Mouse (Mus musculus) embryonic facial prominence, embryonic 12.5 days (tissue): ENCODE measurements at regions not wholly inside any gene's neighbourhood (a gene's known extent, or its start where the extent isn't known, plus 50 kb on each side); places are given as distances from the start of the nearest gene placed in this dataset.

Source experiments
- ATAC-seq: fragments of 200-750 bp; cut with Nextera tagmentation; 2 replicates; pipeline ENCODE4 v1.8.0; 2017; ENCODE audit not compliant: insufficient number of reproducible peaks, insufficient read depth, low FRiP score, low TSS enrichment
- H3K27ac ChIP-seq: fragments of 300-500 bp; sonication (generic); 2 replicates; pipeline ENCODE4 v1.5.1; 2016; ENCODE audit warnings: mild to moderate bottlenecking
- H3K27me3 ChIP-seq: fragments of 300-500 bp; sonication (generic); 2 replicates; pipeline ENCODE4 v1.6.1; 2016; ENCODE audit warnings: mild to moderate bottlenecking, moderate library complexity
- H3K36me3 ChIP-seq: fragments of 300-500 bp; sonication (generic); 2 replicates; pipeline ENCODE4 v1.6.1; 2016; ENCODE audit warnings: mild to moderate bottlenecking
- H3K4me1 ChIP-seq: fragments of 300-500 bp; sonication (generic); 2 replicates; pipeline ENCODE4 v1.6.1; 2016
- H3K4me2 ChIP-seq: fragments of 300-500 bp; sonication (generic); replicated peaks from 2 replicates; pipeline ENCODE4 v1.6.1; 2016; ENCODE audit warnings: mild to moderate bottlenecking, moderate library complexity
- H3K4me3 ChIP-seq: fragments of 300-500 bp; sonication (generic); 2 replicates; pipeline ENCODE4 v1.5.1; 2016; ENCODE audit warnings: mild to moderate bottlenecking
- H3K9ac ChIP-seq: fragments of 300-500 bp; sonication (generic); 2 replicates; pipeline ENCODE4 v1.6.1; 2016; ENCODE audit warnings: mild to moderate bottlenecking, moderate library complexity
- H3K9me3 ChIP-seq: fragments of 300-500 bp; sonication (generic); 2 replicates; pipeline ENCODE4 v1.6.1; 2016; ENCODE audit warnings: mild to moderate bottlenecking, moderate library complexity
- WGBS: fragments of 180-500 bp; shearing (Covaris S2); methylation state at CpG from one replicate; pipeline ENCODE4 v1.1.7; 2016; 5-methylcytosine and 5-hydroxymethylcytosine counted together

GRCm38 (mm10) chr15:41154551-41155151 is 1020.5 kb downstream of the 9330182O14Rik start:
- Histone ChIP-seq H3K36me3 (no peaks in the 10 kb centered on the region), H3K27me3 (no peaks in the 10 kb centered on the region), H3K9ac (no peak overlapping the region), H3K27ac (no peak overlapping the region), H3K4me1 (0 out of 2 replicates have a peak, but pooled peaks cover 5% of the 10 kb centered on the region), H3K4me3 (peak overlapping the region; percentile 20), H3K4me2 (peak overlapping the region; percentile 50), H3K9me3 (no peaks in the 10 kb centered on the region)
- 24% methylated on average over 7 of the region's 7 CpGs for WGBS
- ATAC-seq: no peak

- Histone ChIP-seq H3K9me3 (no peaks in the 10 kb centered on the region), H3K4me1 (0 out of 2 replicates have a peak, but pooled peaks cover 5% of the 10 kb centered on the region), H3K9ac (no peak overlapping the region), H3K27me3 (no peaks in the 10 kb centered on the region), H3K27ac (no peak overlapping the region), H3K36me3 (no peaks in the 10 kb centered on the region), H3K4me3 (peak overlapping the region; percentile 20), H3K4me2 (peak overlapping the region; percentile 50)
- peak; percentile 72; the same call in 1 of the 2 replicates for ATAC-seq
- WGBS: 3% methylated on average over 16 of the region's 16 CpGs
Measured at GRCm38 (mm10) chr15:41155169-41155638, 1021.0 kb downstream of the 9330182O14Rik start.

- H3K27ac ChIP-seq: no peak overlapping the region
- H3K4me1 ChIP-seq: 0 out of 2 replicates have a peak, but pooled peaks cover 5% of the 10 kb centered on the region
- H3K4me3 ChIP-seq: no peak overlapping the region
- no peak overlapping the region for H3K9ac ChIP-seq
- ATAC-seq: no peak
- no peaks in the 10 kb centered on the region for H3K27me3 ChIP-seq
- no peaks in the 10 kb centered on the region for H3K9me3 ChIP-seq
- no peaks in the 10 kb centered on the region for H3K36me3 ChIP-seq
- no peak overlapping the region for H3K4me2 ChIP-seq
Measured at GRCm38 (mm10) chr15:41157802-41158201, 1023.6 kb downstream of the 9330182O14Rik start.

- no peak overlapping the region for H3K27ac ChIP-seq
- peak overlapping the region; percentile 17; the same call in 1 of the 2 replicates for H3K4me2 ChIP-seq
- no peak overlapping the region for H3K9ac ChIP-seq
- H3K36me3 ChIP-seq: no peaks in the 10 kb centered on the region
- H3K9me3 ChIP-seq: no peaks in the 10 kb centered on the region
- H3K4me1 ChIP-seq: no peaks in the 10 kb centered on the region
- no peak overlapping the region for H3K4me3 ChIP-seq
- no peaks in the 10 kb centered on the region for H3K27me3 ChIP-seq
- WGBS: 22% methylated on average over 8 of the region's 8 CpGs
- no peak for ATAC-seq
Measured at GRCm38 (mm10) chr15:41162268-41162667, 1028.1 kb downstream of the 9330182O14Rik start.

- H3K9ac ChIP-seq: no peak overlapping the region
- no peaks in the 10 kb centered on the region for H3K36me3 ChIP-seq
- 3% methylated on average over 8 of the region's 8 CpGs for WGBS
- no peak for ATAC-seq
- H3K4me1 ChIP-seq: no peaks in the 10 kb centered on the region
- no peak overlapping the region for H3K27ac ChIP-seq
- no peaks in the 10 kb centered on the region for H3K27me3 ChIP-seq
- H3K4me2 ChIP-seq: peak overlapping the region; percentile 17; the same call in 1 of the 2 replicates
- no peak overlapping the region for H3K4me3 ChIP-seq
- no peaks in the 10 kb centered on the region for H3K9me3 ChIP-seq
Measured at GRCm38 (mm10) chr15:41162793-41163192, 1028.6 kb downstream of the 9330182O14Rik start.

GRCm38 (mm10) chr15:41163643-41164358 is 1029.6 kb downstream of the 9330182O14Rik start:
- Histone ChIP-seq H3K9ac (no peak overlapping the region), H3K27ac (no peak overlapping the region), H3K9me3 (no peaks in the 10 kb centered on the region), H3K36me3 (no peaks in the 10 kb centered on the region), H3K27me3 (no peaks in the 10 kb centered on the region), H3K4me1 (no peaks in the 10 kb centered on the region), H3K4me2 (peak overlapping the region; percentile 33), H3K4me3 (peak overlapping the region; percentile 21; the same call in 1 of the 2 replicates)
- 18% methylated on average over 8 of the region's 8 CpGs for WGBS
- no peak for ATAC-seq

- Histone ChIP-seq H3K36me3 (no peaks in the 10 kb centered on the region), H3K9me3 (no peaks in the 10 kb centered on the region), H3K27ac (no peak overlapping the region), H3K4me1 (no peaks in the 10 kb centered on the region), H3K4me2 (no peak overlapping the region), H3K4me3 (no peak overlapping the region), H3K27me3 (no peaks in the 10 kb centered on the region), H3K9ac (no peak overlapping the region)
- 72% methylated on average over 3 of the region's 3 CpGs for WGBS
- no peak for ATAC-seq
Measured at GRCm38 (mm10) chr15:41165534-41165933, 1031.4 kb downstream of the 9330182O14Rik start.

- 76% methylated on average over 5 of the region's 5 CpGs for WGBS
- no peak overlapping the region for H3K9ac ChIP-seq
- no peak for ATAC-seq
Measured at GRCm38 (mm10) chr15:41190792-41191191, 1056.6 kb downstream of the 9330182O14Rik start.

GRCm38 (mm10) chr15:41193240-41193639 is 1059.1 kb downstream of the 9330182O14Rik start:
- Histone ChIP-seq H3K4me2 (no peak overlapping the region), H3K4me3 (no peak overlapping the region), H3K36me3 (no peaks in the 10 kb centered on the region), H3K9ac (no peak overlapping the region), H3K4me1 (no peaks in the 10 kb centered on the region), H3K27me3 (no peaks in the 10 kb centered on the region), H3K27ac (no peak overlapping the region), H3K9me3 (no peaks in the 10 kb centered on the region)
- WGBS: 30% methylated on average over 3 of the region's 3 CpGs
- ATAC-seq: no peak

More at GRCm38 (mm10) chr15:41190792-41191191, 1056.6 kb downstream of the 9330182O14Rik start:
- H3K9me3 ChIP-seq: no peaks in the 10 kb centered on the region
- H3K27ac ChIP-seq: no peak overlapping the region
- no peaks in the 10 kb centered on the region for H3K27me3 ChIP-seq
- H3K4me2 ChIP-seq: no peak overlapping the region
- no peaks in the 10 kb centered on the region for H3K36me3 ChIP-seq
- no peaks in the 10 kb centered on the region for H3K4me1 ChIP-seq
- H3K4me3 ChIP-seq: no peak overlapping the region

- no peak for ATAC-seq
- Histone ChIP-seq H3K9me3 (no peaks in the 10 kb centered on the region), H3K27me3 (no peaks in the 10 kb centered on the region), H3K4me2 (no peak overlapping the region), H3K4me1 (no peaks in the 10 kb centered on the region), H3K9ac (no peak overlapping the region), H3K27ac (no peak overlapping the region), H3K36me3 (no peaks in the 10 kb centered on the region), H3K4me3 (no peak overlapping the region)
- WGBS: 90% methylated on average over 1 of the region's 1 CpGs
Measured at GRCm38 (mm10) chr15:41223801-41224200, 1089.6 kb downstream of the 9330182O14Rik start.

- no peaks in the 10 kb centered on the region for H3K9me3 ChIP-seq
- no peak overlapping the region for H3K4me3 ChIP-seq
- no peak overlapping the region for H3K27ac ChIP-seq
- ATAC-seq: no peak
- H3K4me2 ChIP-seq: no peak overlapping the region
- H3K9ac ChIP-seq: no peak overlapping the region
- H3K36me3 ChIP-seq: no peaks in the 10 kb centered on the region
- H3K27me3 ChIP-seq: no peaks in the 10 kb centered on the region
- WGBS: 48% methylated on average over 2 of the region's 2 CpGs
- no peaks in the 10 kb centered on the region for H3K4me1 ChIP-seq
Measured at GRCm38 (mm10) chr15:41232406-41233060, 1098.4 kb downstream of the 9330182O14Rik start.
